Mouse (Mus musculus): ENCODE results near the gene Slc29a4. TPM values are rescaled to one million over a fixed set of nuclear protein-coding genes. Genes with fewer than 3 reads are reported as not detected.

Slc29a4 gene
- polyA plus RNA-seq, 1 experiment from 2014 or later = 82.6 TPM

- ATAC-seq (ENCODE audit: low FRiP score, low TSS enrichment) (no peak), DNase-seq (peak; percentile 58)
- H3K4me1 ChIP-seq (ENCODE audit: control insufficient read depth, insufficient read depth, low read length) = peaks cover 23% of the 10 kb centered on the region
- WGBS = 58% methylated on average over 12 of the region's 12 CpGs
- H3K9me3 ChIP-seq (ENCODE audit: control insufficient read depth, low read length) = no peaks in the 10 kb centered on the region
- no peak overlapping the region for H3K4me2 ChIP-seq (ENCODE audit: low read length)
- no peaks in the 10 kb centered on the region for H3K36me3 ChIP-seq (ENCODE audit: control insufficient read depth, insufficient read depth, low read length)
- H3K27ac ChIP-seq (replicated peaks; ENCODE audit: low read depth, low read length) = peak overlapping the region; percentile 63; the same call in 1 of the 2 replicates
- no peak overlapping the region for H3K9ac ChIP-seq (replicated peaks; ENCODE audit: low read length)
- no peak overlapping the region for H3K4me3 ChIP-seq (replicated peaks; ENCODE audit: low read depth, low read length)
- no peaks in the 10 kb centered on the region for H3K27me3 ChIP-seq (ENCODE audit: control insufficient read depth, insufficient read depth, low read length)
These were observed 842 bp downstream of the Slc29a4 start for GRCm38 (mm10) chr5:142692971-142693737.

GRCm38 (mm10) chr5:142693738-142694430, 1.6 kb downstream of the Slc29a4 start:
- Histone ChIP-seq H3K4me3 (replicated peaks; ENCODE audit: low read depth, low read length) (no peak overlapping the region), H3K9ac (replicated peaks; ENCODE audit: low read length) (no peak overlapping the region), H3K4me1 (ENCODE audit: control insufficient read depth, insufficient read depth, low read length) (peaks cover 23% of the 10 kb centered on the region), H3K36me3 (ENCODE audit: control insufficient read depth, insufficient read depth, low read length) (no peaks in the 10 kb centered on the region), H3K4me2 (ENCODE audit: low read length) (no peak overlapping the region), H3K27ac (replicated peaks; ENCODE audit: low read depth, low read length) (peak overlapping the region; percentile 63; the same call in 1 of the 2 replicates), H3K27me3 (ENCODE audit: control insufficient read depth, insufficient read depth, low read length) (no peaks in the 10 kb centered on the region), H3K9me3 (ENCODE audit: control insufficient read depth, low read length) (no peaks in the 10 kb centered on the region)
- WGBS = 45% methylated on average over 8 of the region's 8 CpGs
- no peak; the same call in 1 of the 2 replicates for ATAC-seq (ENCODE audit: low FRiP score, low TSS enrichment)
- peak; percentile 66 for DNase-seq

GRCm38 (mm10) chr5:142694627-142695340, 2.5 kb downstream of the Slc29a4 start:
- 14% methylated on average over 12 of the region's 12 CpGs for WGBS
- Histone ChIP-seq H3K4me3 (replicated peaks; ENCODE audit: low read depth, low read length) (no peak overlapping the region), H3K9ac (replicated peaks; ENCODE audit: low read length) (no peak overlapping the region), H3K27ac (replicated peaks; ENCODE audit: low read depth, low read length) (0 out of 2 replicates have a peak overlapping the region, but pooled peaks have one; percentile 26), H3K9me3 (ENCODE audit: control insufficient read depth, low read length) (no peaks in the 10 kb centered on the region), H3K4me2 (ENCODE audit: low read length) (no peak overlapping the region), H3K36me3 (ENCODE audit: control insufficient read depth, insufficient read depth, low read length) (no peaks in the 10 kb centered on the region), H3K4me1 (ENCODE audit: control insufficient read depth, insufficient read depth, low read length) (peaks cover 17% of the 10 kb centered on the region), H3K27me3 (ENCODE audit: control insufficient read depth, insufficient read depth, low read length) (no peaks in the 10 kb centered on the region)
- DNase-seq (peak; percentile 51), ATAC-seq (ENCODE audit: low FRiP score, low TSS enrichment) (no peak)

- no peak for ATAC-seq (ENCODE audit: low FRiP score, low TSS enrichment)
- 27% methylated on average over 6 of the region's 6 CpGs for WGBS
- Histone ChIP-seq H3K9me3 (ENCODE audit: control insufficient read depth, low read length) (no peaks in the 10 kb centered on the region), H3K4me2 (ENCODE audit: low read length) (no peak overlapping the region), H3K4me1 (ENCODE audit: control insufficient read depth, insufficient read depth, low read length) (peaks cover 17% of the 10 kb centered on the region), H3K27me3 (ENCODE audit: control insufficient read depth, insufficient read depth, low read length) (no peaks in the 10 kb centered on the region), H3K9ac (replicated peaks; ENCODE audit: low read length) (no peak overlapping the region), H3K36me3 (ENCODE audit: control insufficient read depth, insufficient read depth, low read length) (no peaks in the 10 kb centered on the region), H3K27ac (replicated peaks; ENCODE audit: low read depth, low read length) (no peak overlapping the region), H3K4me3 (replicated peaks; ENCODE audit: low read depth, low read length) (no peak overlapping the region)
- no peak for DNase-seq
These were observed 3.9 kb downstream of the Slc29a4 start for GRCm38 (mm10) chr5:142696258-142696657.

GRCm38 (mm10) chr5:142696865-142697264, 4.6 kb downstream of the Slc29a4 start:
- 90% methylated on average over 6 of the region's 6 CpGs for WGBS
- Histone ChIP-seq H3K9me3 (ENCODE audit: control insufficient read depth, low read length) (no peaks in the 10 kb centered on the region), H3K4me2 (ENCODE audit: low read length) (no peak overlapping the region), H3K36me3 (ENCODE audit: control insufficient read depth, insufficient read depth, low read length) (no peaks in the 10 kb centered on the region), H3K4me1 (ENCODE audit: control insufficient read depth, insufficient read depth, low read length) (peaks cover 17% of the 10 kb centered on the region), H3K27me3 (ENCODE audit: control insufficient read depth, insufficient read depth, low read length) (no peaks in the 10 kb centered on the region), H3K4me3 (replicated peaks; ENCODE audit: low read depth, low read length) (no peak overlapping the region), H3K27ac (replicated peaks; ENCODE audit: low read depth, low read length) (no peak overlapping the region), H3K9ac (replicated peaks; ENCODE audit: low read length) (no peak overlapping the region)
- ATAC-seq (ENCODE audit: low FRiP score, low TSS enrichment) (no peak), DNase-seq (no peak)

- no peak for ATAC-seq (ENCODE audit: low FRiP score, low TSS enrichment)
- no peak overlapping the region for H3K4me2 ChIP-seq (ENCODE audit: low read length)
- H3K36me3 ChIP-seq (ENCODE audit: control insufficient read depth, insufficient read depth, low read length) = no peaks in the 10 kb centered on the region
- no peak overlapping the region for H3K27ac ChIP-seq (replicated peaks; ENCODE audit: low read depth, low read length)
- peaks cover 17% of the 10 kb centered on the region for H3K4me1 ChIP-seq (ENCODE audit: control insufficient read depth, insufficient read depth, low read length)
- H3K4me3 ChIP-seq (replicated peaks; ENCODE audit: low read depth, low read length) = no peak overlapping the region
- no peak for DNase-seq
- no peaks in the 10 kb centered on the region for H3K27me3 ChIP-seq (ENCODE audit: control insufficient read depth, insufficient read depth, low read length)
- H3K9ac ChIP-seq (replicated peaks; ENCODE audit: low read length) = no peak overlapping the region
- WGBS = 57% methylated on average over 2 of the region's 2 CpGs
- H3K9me3 ChIP-seq (ENCODE audit: control insufficient read depth, low read length) = no peaks in the 10 kb centered on the region
These were observed 5.4 kb downstream of the Slc29a4 start for GRCm38 (mm10) chr5:142697742-142698141.

GRCm38 (mm10) chr5:142700842-142701589, 8.7 kb downstream of the Slc29a4 start:
- Histone ChIP-seq H3K9me3 (ENCODE audit: control insufficient read depth, low read length) (no peaks in the 10 kb centered on the region), H3K4me3 (replicated peaks; ENCODE audit: low read depth, low read length) (peak overlapping the region; percentile 83; the same call in 1 of the 2 replicates), H3K9ac (replicated peaks; ENCODE audit: low read length) (no peak overlapping the region), H3K27ac (replicated peaks; ENCODE audit: low read depth, low read length) (no peak overlapping the region), H3K36me3 (ENCODE audit: control insufficient read depth, insufficient read depth, low read length) (peaks cover 8% of the 10 kb centered on the region; the same call in 1 of the 2 replicates), H3K27me3 (ENCODE audit: control insufficient read depth, insufficient read depth, low read length) (no peaks in the 10 kb centered on the region), H3K4me1 (ENCODE audit: control insufficient read depth, insufficient read depth, low read length) (peaks cover 15% of the 10 kb centered on the region), H3K4me2 (ENCODE audit: low read length) (peak overlapping the region; percentile 90)
- DNase-seq (no peak), ATAC-seq (ENCODE audit: low FRiP score, low TSS enrichment) (peak; percentile 3; the same call in 1 of the 2 replicates)
- WGBS = 12% methylated on average over 15 of the region's 15 CpGs
